Mouse (Mus musculus) ES-Bruce4 (cell line): ENCODE results near the gene Olfr1120. TPM values are rescaled to one million over a fixed set of nuclear protein-coding genes. Genes with fewer than 3 reads are reported as not detected.
"Not testable (repeated sequence)": the region's sequence is repeated elsewhere in the genome, so short reads cannot be mapped to it uniquely, and the experiment has no call there.

Source experiments
- H3K27ac ChIP-seq: 2 replicates; pipeline ENCODE4 v1.5.1; 2012; ENCODE audit warnings: low read length, inconsistent platforms; ENCODE audit not compliant: insufficient read depth
- H3K27me3 ChIP-seq: 2 replicates; pipeline ENCODE4 v1.6.1; 2012; ENCODE audit warnings: mild to moderate bottlenecking, low read length, inconsistent platforms; ENCODE audit not compliant: control insufficient read depth, poor library complexity, insufficient read depth, severe bottlenecking
- H3K36me3 ChIP-seq: 2 replicates; pipeline ENCODE4 v1.6.1; 2012; ENCODE audit warnings: inconsistent platforms, mild to moderate bottlenecking, low read length, moderate library complexity; ENCODE audit not compliant: control insufficient read depth, poor library complexity, insufficient read depth, severe bottlenecking
- H3K4me1 ChIP-seq: one replicate; pipeline ENCODE4 v1.8.1; 2011; ENCODE audit warnings: low read length; ENCODE audit not compliant: control insufficient read depth, insufficient read depth
- H3K4me3 ChIP-seq: 2 replicates; pipeline ENCODE4 v1.5.1; 2011; ENCODE audit warnings: low read depth, mild to moderate bottlenecking, low read length
- H3K9ac ChIP-seq: 2 replicates; pipeline ENCODE4 v1.6.1; 2012; ENCODE audit warnings: low read depth, mild to moderate bottlenecking, inconsistent platforms; ENCODE audit not compliant: poor library complexity, severe bottlenecking
- H3K9me3 ChIP-seq: replicated peaks from 2 replicates; pipeline ENCODE4 v1.6.1; 2012; ENCODE audit warnings: mild to moderate bottlenecking, low read length, inconsistent platforms; ENCODE audit not compliant: control insufficient read depth, poor library complexity, insufficient read depth, severe bottlenecking
- CTCF ChIP-seq: IDR thresholded peaks from one replicate; pipeline ENCODE4 v1.8.1; 2011; ENCODE audit warnings: low read depth, low read length
- EP300 ChIP-seq: IDR thresholded peaks from 2 replicates; pipeline ENCODE4 v1.6.1; 2011; ENCODE audit warnings: low read depth, low read length; ENCODE audit not compliant: insufficient read depth
- POLR2A ChIP-seq: IDR thresholded peaks from one replicate; pipeline ENCODE4 v1.8.1; 2011; ENCODE audit warnings: low read length; ENCODE audit not compliant: insufficient read depth
- polyA plus RNA-seq: library from polyadenylated mRNA; stranded (reverse); fragments of >200 nt; gene quantifications from 2 replicates; pipeline ENCODE4 v1.2.4, GENCODE M21; 2011; ENCODE audit warnings: low read depth; ENCODE audit not compliant: missing spikeins, insufficient read depth, insufficient read length

Gene Olfr1120
- polyA plus RNA-seq, result not detected in 2 replicates

DNA sequence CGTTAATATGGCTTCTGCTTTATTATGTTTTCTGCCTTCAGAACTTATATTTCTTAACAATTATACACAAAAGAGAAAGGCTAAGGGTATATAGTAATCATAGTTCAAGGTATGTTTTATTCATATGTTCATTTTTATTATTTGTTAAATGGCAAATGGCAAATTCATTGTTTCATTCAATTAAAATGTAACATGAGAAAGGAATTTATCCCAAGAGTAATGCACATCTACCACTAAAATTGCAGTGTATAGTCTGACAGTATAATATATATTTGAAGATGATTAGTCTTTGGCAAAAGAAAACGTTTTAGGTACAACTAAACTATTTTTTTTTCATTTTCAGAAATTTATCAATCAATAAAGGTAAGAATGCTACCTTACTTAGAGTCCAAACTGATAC, at the start of gene Olfr1120:
TSS of gene Olfr1120 (plus strand) at position 301 of the 400 bp plus-strand sequence.
- H3K27me3 ChIP-seq, result no peaks in the 10 kb centered on the region
- no peak for TF ChIP-seq POLR2A
- no peak for TF ChIP-seq CTCF
- no peak for TF ChIP-seq EP300
- no peak within 1 kb of the TSS for H3K9ac ChIP-seq
- no peaks in the 10 kb centered on the region for H3K4me1 ChIP-seq
- H3K9me3 ChIP-seq, result no peaks in the 10 kb centered on the region
- no peak within 1 kb of the TSS for H3K4me3 ChIP-seq
- no peaks in the 10 kb centered on the region for H3K36me3 ChIP-seq
- H3K27ac ChIP-seq, result no peak within 1 kb of the TSS

DNA sequence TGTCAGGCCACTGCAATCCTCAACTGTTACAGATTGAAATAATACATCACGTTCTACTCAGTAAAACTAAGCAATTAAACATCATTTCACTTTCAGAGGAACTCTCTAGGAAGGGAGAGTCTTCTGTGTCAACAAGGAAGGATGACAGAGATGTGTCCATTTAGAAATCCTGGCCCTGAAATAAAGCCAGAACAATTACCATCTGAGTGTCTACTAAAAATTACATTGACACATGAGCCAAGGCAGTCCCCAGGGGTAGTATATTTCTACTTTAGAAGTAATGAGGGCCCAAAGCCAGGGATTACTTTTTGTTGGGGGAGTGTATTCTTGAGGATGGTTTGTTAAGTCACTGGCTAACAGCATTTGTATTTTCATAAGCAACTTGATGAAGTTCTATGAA, 47.3 kb upstream of the Olfr1120 start, which contains the start of gene Olfr1118:
TSS of gene Olfr1118 (plus strand) at position 301 of the 400 bp plus-strand sequence.
- H3K27ac ChIP-seq, result no peak within 1 kb of the TSS
- H3K4me3 ChIP-seq, result no peak within 1 kb of the TSS
- TF ChIP-seq EP300, result no peak
- TF ChIP-seq CTCF, result no peak
- TF ChIP-seq POLR2A, result no peak
- H3K36me3 ChIP-seq, result no peaks in the 10 kb centered on the region
- H3K4me1 ChIP-seq, result no peaks in the 10 kb centered on the region
- H3K9ac ChIP-seq, result no peak within 1 kb of the TSS
- H3K27me3 ChIP-seq, result no peaks in the 10 kb centered on the region
- no peaks in the 10 kb centered on the region for H3K9me3 ChIP-seq

DNA sequence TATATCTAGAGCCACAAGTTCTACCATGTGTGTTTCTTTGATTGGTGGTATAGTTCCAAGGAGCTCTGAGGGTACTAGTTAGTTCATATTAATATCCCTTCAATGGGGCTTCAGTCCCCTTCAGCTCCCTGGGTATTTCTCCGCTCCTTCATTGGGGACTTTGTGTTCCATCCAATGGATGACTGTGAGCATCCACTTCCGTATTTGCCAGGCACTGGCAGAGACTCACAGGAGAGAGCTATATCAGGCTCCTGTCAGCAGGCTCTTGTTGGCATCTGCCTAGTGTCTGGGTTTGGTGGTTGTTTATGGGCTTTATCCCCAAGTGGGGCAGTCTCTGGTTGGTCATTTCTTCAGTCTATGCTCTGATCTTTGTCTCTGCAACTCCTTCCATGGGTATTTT, 5.5 kb downstream of the Olfr1120 start:
- H3K27ac ChIP-seq, H3K4me3 ChIP-seq, H3K27me3 ChIP-seq, H3K36me3 ChIP-seq, H3K9me3 ChIP-seq, H3K9ac ChIP-seq, H3K4me1 ChIP-seq: not testable (repeated sequence)

GRCm38 (mm10) chr2:87369595-87369994, 15.0 kb downstream of the Olfr1120 start, which contains the start of gene Olfr1121:
Gene Olfr1121 (plus strand): TSS chr2:87369895.
- Histone ChIP-seq H3K27me3 (no peaks in the 10 kb centered on the region), H3K4me3 (no peak within 1 kb of the TSS), H3K36me3 (no peaks in the 10 kb centered on the region), H3K4me1 (no peaks in the 10 kb centered on the region), H3K27ac (no peak within 1 kb of the TSS), H3K9ac (no peak within 1 kb of the TSS), H3K9me3 (no peaks in the 10 kb centered on the region)
- no peak for TF ChIP-seq POLR2A
- TF ChIP-seq CTCF, result no peak
- TF ChIP-seq EP300, result no peak

GRCm38 (mm10) chr2:87371726-87372125, 17.1 kb downstream of the Olfr1120 start:
- TF ChIP-seq CTCF (no peak), EP300 (no peak), POLR2A (no peak)
- H3K9me3 ChIP-seq, result no peaks in the 10 kb centered on the region
- no peaks in the 10 kb centered on the region for H3K36me3 ChIP-seq
- H3K9ac ChIP-seq, result no peak overlapping the region
- no peaks in the 10 kb centered on the region for H3K4me1 ChIP-seq
- H3K27ac ChIP-seq, result no peak overlapping the region
- no peaks in the 10 kb centered on the region for H3K27me3 ChIP-seq
- H3K4me3 ChIP-seq, result no peak overlapping the region

- H3K36me3 ChIP-seq, result no peaks in the 10 kb centered on the region
Observed at GRCm38 (mm10) chr2:87383935-87384334, 29.3 kb downstream of the Olfr1120 start.

More at GRCm38 (mm10) chr2:87383935-87384334, 29.3 kb downstream of the Olfr1120 start:
- no peak overlapping the region for H3K27ac ChIP-seq
- no peaks in the 10 kb centered on the region for H3K27me3 ChIP-seq
- TF ChIP-seq EP300 (no peak), POLR2A (no peak), CTCF (no peak)
- no peaks in the 10 kb centered on the region for H3K9me3 ChIP-seq
- no peaks in the 10 kb centered on the region for H3K4me1 ChIP-seq
- no peak overlapping the region for H3K4me3 ChIP-seq
- H3K9ac ChIP-seq, result no peak overlapping the region
